Mouse (Mus musculus) cerebellum, adult (tissue): ENCODE measurements around the gene Hdgf.
"Not testable (repeated sequence)": the region's sequence is repeated elsewhere in the genome, so short reads cannot be mapped to it uniquely, and the experiment has no call there.

Experiments used
- ATAC-seq: cut with Nextera tagmentation; 2 replicates; pipeline ENCODE4 v1.9.2; 2017; ENCODE audit warnings: mild to moderate bottlenecking, moderate library complexity, mixed read lengths; ENCODE audit not compliant: insufficient number of reproducible peaks, low FRiP score, low TSS enrichment

Gene Hdgf

GRCm38 (mm10) chr3:87905880-87906485 lies at the start of gene Hdgf:
TSS of gene Hdgf (plus strand) at chr3:87906321.
- ATAC-seq = peak; percentile 92

- ATAC-seq = no peak
Observed at GRCm38 (mm10) chr3:87857666-87858065, 48.5 kb upstream of the Hdgf start.

- ATAC-seq = no peak
Observed at GRCm38 (mm10) chr3:87859813-87860212, 46.3 kb upstream of the Hdgf start.

- ATAC-seq = not testable (repeated sequence)
Observed at GRCm38 (mm10) chr3:87864111-87864510, 42.0 kb upstream of the Hdgf start.

GRCm38 (mm10) chr3:87877730-87878129 lies 28.4 kb upstream of the Hdgf start:
- ATAC-seq = no peak

- no peak for ATAC-seq
Observed at GRCm38 (mm10) chr3:87884291-87884690, 21.8 kb upstream of the Hdgf start.

- no peak; the same call in 1 of the 2 replicates for ATAC-seq
Observed at GRCm38 (mm10) chr3:87884708-87885251, 21.3 kb upstream of the Hdgf start.

- peak; percentile 99 for ATAC-seq
Observed at GRCm38 (mm10) chr3:87885281-87886003, 20.7 kb upstream of the Hdgf start, which contains the start of gene Prcc. TSS of gene Prcc (minus strand) at chr3:87885608.

GRCm38 (mm10) chr3:87886004-87886365 lies 20.1 kb upstream of the Hdgf start:
- no peak for ATAC-seq

- ATAC-seq = no peak
Observed at GRCm38 (mm10) chr3:87886416-87886815, 19.7 kb upstream of the Hdgf start.

- not testable (repeated sequence) for ATAC-seq
Observed at GRCm38 (mm10) chr3:87887400-87887799, 18.7 kb upstream of the Hdgf start.

GRCm38 (mm10) chr3:87891481-87891880 lies 14.6 kb upstream of the Hdgf start:
- no peak for ATAC-seq

- ATAC-seq = no peak
Observed at GRCm38 (mm10) chr3:87893367-87893905, 12.7 kb upstream of the Hdgf start.

GRCm38 (mm10) chr3:87899266-87899665 lies 6.9 kb upstream of the Hdgf start:
- no peak for ATAC-seq

- no peak for ATAC-seq
Observed at GRCm38 (mm10) chr3:87899776-87900175, 6.3 kb upstream of the Hdgf start.

GRCm38 (mm10) chr3:87901036-87901624 lies 5.0 kb upstream of the Hdgf start:
- no peak for ATAC-seq

- not testable (repeated sequence) for ATAC-seq
Observed at GRCm38 (mm10) chr3:87901959-87902358, 4.2 kb upstream of the Hdgf start.

- no peak for ATAC-seq
Observed at GRCm38 (mm10) chr3:87903821-87904220, 2.3 kb upstream of the Hdgf start.

- ATAC-seq = peak; percentile 28
Observed at GRCm38 (mm10) chr3:87906601-87906980, 470 bp downstream of the Hdgf start.

- no peak for ATAC-seq
Observed at GRCm38 (mm10) chr3:87906981-87907857, 1.1 kb downstream of the Hdgf start.
